Mouse (Mus musculus): ENCODE measurements around the gene Mas1. TPM values are rescaled to one million over a fixed set of nuclear protein-coding genes. Genes with fewer than 3 reads are reported as not detected.
A peak's percentile ranks its signal among the peaks of the same experiment; 100 is the strongest.

Mas1 gene
- 1.7 and 2.4 TPM in 2 replicates for polyA plus RNA-seq (2015; fragmentation: Nextera tagmentation; extraction: Ambion mirVana)

GRCm38 (mm10) chr17:12868043-12868442 is at the start of gene Mas1:
Gene Mas1 (minus strand): TSS chr17:12868143.
- 32% methylated on average over 2 of the region's 2 CpGs for WGBS
- Histone ChIP-seq H3K4me3 (no peak within 1 kb of the TSS), H3K36me3 (no peaks in the 10 kb centered on the region), H3K27ac (peak within 1 kb of the TSS; percentile 70), H3K9ac (no peak within 1 kb of the TSS), H3K9me3 (no peaks in the 10 kb centered on the region), H3K4me1 (peaks cover 45% of the 10 kb centered on the region), H3K4me2 (replicated peaks) (no peak within 1 kb of the TSS), H3K27me3 (no peaks in the 10 kb centered on the region)
- ATAC-seq (ENCODE audit: low FRiP score, low read depth): peak; percentile 4; the same call in 1 of the 2 replicates

- peak; percentile 53 for ATAC-seq (ENCODE audit: low FRiP score, low read depth)
- Histone ChIP-seq H3K4me3 (peak overlapping the region; percentile 75), H3K27ac (peak overlapping the region; percentile 91), H3K4me2 (replicated peaks) (peak overlapping the region; percentile 81), H3K9ac (peak overlapping the region; percentile 97), H3K36me3 (peaks cover 53% of the 10 kb centered on the region), H3K9me3 (no peaks in the 10 kb centered on the region), H3K4me1 (peaks cover 15% of the 10 kb centered on the region), H3K27me3 (no peaks in the 10 kb centered on the region)
- under 1% methylated on average over 39 of the region's 40 CpGs for WGBS
Measured at GRCm38 (mm10) chr17:12916588-12917380, 48.8 kb upstream of the Mas1 start.

GRCm38 (mm10) chr17:12915881-12916583 is 48.1 kb upstream of the Mas1 start, which contains the start of gene Mrpl18:
Gene Mrpl18 (minus strand): TSS chr17:12916345.
- peak within 1 kb of the TSS; percentile 97 for H3K9ac ChIP-seq
- H3K27ac ChIP-seq: peak within 1 kb of the TSS; percentile 91
- peak within 1 kb of the TSS; percentile 75 for H3K4me3 ChIP-seq
- peak; percentile 100 for ATAC-seq (ENCODE audit: low FRiP score, low read depth)
- H3K9me3 ChIP-seq: no peaks in the 10 kb centered on the region
- H3K36me3 ChIP-seq: peaks cover 54% of the 10 kb centered on the region
- WGBS: under 1% methylated on average over 56 of the region's 56 CpGs
- H3K27me3 ChIP-seq: no peaks in the 10 kb centered on the region
- H3K4me2 ChIP-seq (replicated peaks): peak within 1 kb of the TSS; percentile 93
- peaks cover 15% of the 10 kb centered on the region for H3K4me1 ChIP-seq

- Histone ChIP-seq H3K4me1 (peaks cover 15% of the 10 kb centered on the region), H3K27ac (peak within 1 kb of the TSS; percentile 91), H3K27me3 (no peaks in the 10 kb centered on the region), H3K9ac (peak within 1 kb of the TSS; percentile 97), H3K9me3 (no peaks in the 10 kb centered on the region), H3K4me3 (peak within 1 kb of the TSS; percentile 75), H3K36me3 (peaks cover 53% of the 10 kb centered on the region), H3K4me2 (replicated peaks) (peak within 1 kb of the TSS; percentile 93)
- ATAC-seq (ENCODE audit: low FRiP score, low read depth): no peak
- 1% methylated on average over 18 of the region's 18 CpGs for WGBS
Measured at GRCm38 (mm10) chr17:12915488-12915880, 47.5 kb upstream of the Mas1 start, which contains the start of gene Tcp1. Gene Tcp1 (plus strand): TSS chr17:12915701.

GRCm38 (mm10) chr17:12910391-12910790 is 42.4 kb upstream of the Mas1 start:
- WGBS: 90% methylated on average over 8 of the region's 8 CpGs
- H3K9ac ChIP-seq: no peak overlapping the region
- H3K4me2 ChIP-seq (replicated peaks): no peak overlapping the region
- no peak overlapping the region for H3K4me3 ChIP-seq
- no peaks in the 10 kb centered on the region for H3K27me3 ChIP-seq
- no peak overlapping the region for H3K27ac ChIP-seq
- peaks cover 44% of the 10 kb centered on the region for H3K36me3 ChIP-seq
- no peak for ATAC-seq (ENCODE audit: low FRiP score, low read depth)
- no peaks in the 10 kb centered on the region for H3K9me3 ChIP-seq
- H3K4me1 ChIP-seq: peaks cover 7% of the 10 kb centered on the region

- no peak within 1 kb of the TSS for H3K27ac ChIP-seq
- H3K4me3 ChIP-seq: no peak within 1 kb of the TSS
- H3K4me1 ChIP-seq: no peaks in the 10 kb centered on the region
- H3K36me3 ChIP-seq: peaks cover 51% of the 10 kb centered on the region
- no peak within 1 kb of the TSS for H3K4me2 ChIP-seq (replicated peaks)
- ATAC-seq (ENCODE audit: low FRiP score, low read depth): no peak
- H3K9ac ChIP-seq: no peak within 1 kb of the TSS
- 81% methylated on average over 35 of the region's 35 CpGs for WGBS
- no peaks in the 10 kb centered on the region for H3K27me3 ChIP-seq
- no peaks in the 10 kb centered on the region for H3K9me3 ChIP-seq
Measured at GRCm38 (mm10) chr17:12909361-12910280, 41.7 kb upstream of the Mas1 start, which contains the start of gene Pnldc1. Gene Pnldc1 (minus strand): TSS chr17:12910230.

- ATAC-seq (ENCODE audit: low FRiP score, low read depth): no peak
- no peak overlapping the region for H3K4me2 ChIP-seq (replicated peaks)
- peaks cover 33% of the 10 kb centered on the region for H3K36me3 ChIP-seq
- no peak overlapping the region for H3K4me3 ChIP-seq
- H3K4me1 ChIP-seq: peaks cover 12% of the 10 kb centered on the region
- no peak overlapping the region for H3K27ac ChIP-seq
- H3K9me3 ChIP-seq: no peaks in the 10 kb centered on the region
- H3K9ac ChIP-seq: no peak overlapping the region
- H3K27me3 ChIP-seq: no peaks in the 10 kb centered on the region
- WGBS: 92% methylated on average over 9 of the region's 9 CpGs
Measured at GRCm38 (mm10) chr17:12906436-12906835, 38.5 kb upstream of the Mas1 start.

GRCm38 (mm10) chr17:12905810-12906209 is 37.9 kb upstream of the Mas1 start:
- 85% methylated on average over 4 of the region's 4 CpGs for WGBS
- Histone ChIP-seq H3K4me2 (replicated peaks) (no peak overlapping the region), H3K9me3 (no peaks in the 10 kb centered on the region), H3K27me3 (no peaks in the 10 kb centered on the region), H3K4me1 (peaks cover 12% of the 10 kb centered on the region), H3K27ac (no peak overlapping the region), H3K9ac (no peak overlapping the region), H3K36me3 (peaks cover 31% of the 10 kb centered on the region), H3K4me3 (no peak overlapping the region)
- no peak for ATAC-seq (ENCODE audit: low FRiP score, low read depth)

- Histone ChIP-seq H3K9ac (no peak overlapping the region), H3K9me3 (no peaks in the 10 kb centered on the region), H3K4me3 (no peak overlapping the region), H3K27ac (peak overlapping the region; percentile 74), H3K36me3 (peaks cover 35% of the 10 kb centered on the region), H3K27me3 (no peaks in the 10 kb centered on the region), H3K4me2 (replicated peaks) (no peak overlapping the region), H3K4me1 (peaks cover 12% of the 10 kb centered on the region)
- ATAC-seq (ENCODE audit: low FRiP score, low read depth): no peak
- WGBS: 61% methylated on average over 1 of the region's 1 CpGs
Measured at GRCm38 (mm10) chr17:12904349-12904748, 36.4 kb upstream of the Mas1 start.

- Histone ChIP-seq H3K4me1 (peaks cover 12% of the 10 kb centered on the region), H3K4me2 (replicated peaks) (0 out of 2 replicates have a peak overlapping the region, but pooled peaks have one; percentile 21), H3K4me3 (no peak overlapping the region), H3K36me3 (peaks cover 38% of the 10 kb centered on the region), H3K9ac (no peak overlapping the region), H3K27ac (peak overlapping the region; percentile 84), H3K9me3 (no peaks in the 10 kb centered on the region), H3K27me3 (no peaks in the 10 kb centered on the region)
- 28% methylated on average over 11 of the region's 12 CpGs for WGBS
- peak; percentile 79; the same call in 1 of the 2 replicates for ATAC-seq (ENCODE audit: low FRiP score, low read depth)
Measured at GRCm38 (mm10) chr17:12903372-12904333, 35.7 kb upstream of the Mas1 start.

Measured in limb, embryonic 13.5 days (tissue).